Mouse (Mus musculus): ENCODE measurements around the gene Bcl11b. TPM values are rescaled to one million over a fixed set of nuclear protein-coding genes. Genes with fewer than 3 reads are reported as not detected.
A peak's percentile ranks its signal among the peaks of the same experiment; 100 is the strongest.

Bcl11b gene
- polyA plus RNA-seq, 1 experiment from 2014 or later: 2.6 TPM

DNA sequence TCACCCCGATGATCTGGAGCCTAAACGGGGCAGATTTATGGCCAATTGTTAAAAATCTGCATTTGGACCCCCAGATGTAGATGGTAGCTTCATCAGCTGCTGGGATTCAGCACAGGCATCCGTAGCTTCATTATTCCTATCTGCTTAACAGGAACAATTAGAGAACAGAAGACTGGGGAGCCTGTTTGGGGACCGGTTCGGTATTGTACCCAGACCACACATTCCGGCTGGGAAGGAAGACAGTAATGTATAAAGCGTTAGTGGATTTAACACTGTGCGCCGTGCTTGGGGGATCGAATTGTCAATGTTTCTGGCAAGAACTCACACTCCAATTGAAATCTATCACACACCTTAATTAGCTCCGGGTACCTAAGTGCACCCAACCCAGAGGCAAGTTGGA, 6.9 kb upstream of the Bcl11b start:
- H3K27me3 ChIP-seq (ENCODE audit: control insufficient read depth, insufficient read depth, low read length): no peaks in the 10 kb centered on the region; the same call in 1 of the 2 replicates
- no peaks in the 10 kb centered on the region for H3K9me3 ChIP-seq (replicated peaks; ENCODE audit: control insufficient read depth, low read length)
- ATAC-seq (ENCODE audit: insufficient read depth, low FRiP score): no peak
- H3K27ac ChIP-seq (ENCODE audit: low read length): no peak overlapping the region
- 81% methylated on average over 11 of the region's 11 CpGs for WGBS
- no peak overlapping the region for H3K9ac ChIP-seq (ENCODE audit: low read length)
- no peaks in the 10 kb centered on the region for H3K36me3 ChIP-seq (ENCODE audit: control insufficient read depth, insufficient read depth, low read length)
- no peaks in the 10 kb centered on the region; the same call in 1 of the 2 replicates for H3K4me1 ChIP-seq (ENCODE audit: control insufficient read depth, insufficient read depth, low read length)
- no peak overlapping the region for H3K4me2 ChIP-seq (ENCODE audit: low read depth, low read length)
- H3K4me3 ChIP-seq (replicated peaks; ENCODE audit: low read length): no peak overlapping the region

DNA sequence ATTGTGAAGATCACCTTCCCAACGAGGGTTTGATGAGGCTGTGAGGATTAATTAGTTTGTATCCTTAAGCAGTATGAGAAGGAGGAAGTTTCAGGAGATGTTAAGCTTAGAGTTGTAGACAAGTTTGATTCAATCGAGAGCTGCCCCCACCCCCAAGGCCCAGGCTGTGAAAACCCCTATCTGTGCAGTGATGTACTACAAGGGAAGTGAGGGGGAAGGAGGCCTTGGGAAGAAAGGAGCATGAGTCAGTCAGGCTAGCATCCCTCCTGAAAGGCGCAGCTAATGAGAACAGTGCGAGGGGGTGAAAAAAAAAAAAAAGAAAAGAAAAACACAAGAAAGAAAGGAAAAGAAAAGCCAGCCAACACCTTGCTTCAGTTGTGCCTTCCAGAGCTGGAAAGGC, 5.8 kb upstream of the Bcl11b start:
- no peak overlapping the region for H3K4me3 ChIP-seq (replicated peaks; ENCODE audit: low read length)
- ATAC-seq (ENCODE audit: insufficient read depth, low FRiP score): no peak
- no peaks in the 10 kb centered on the region for H3K9me3 ChIP-seq (replicated peaks; ENCODE audit: control insufficient read depth, low read length)
- no peaks in the 10 kb centered on the region for H3K36me3 ChIP-seq (ENCODE audit: control insufficient read depth, insufficient read depth, low read length)
- H3K4me1 ChIP-seq (ENCODE audit: control insufficient read depth, insufficient read depth, low read length): peaks cover 10% of the 10 kb centered on the region; the same call in 1 of the 2 replicates
- no peak overlapping the region for H3K9ac ChIP-seq (ENCODE audit: low read length)
- no peak overlapping the region for H3K4me2 ChIP-seq (ENCODE audit: low read depth, low read length)
- no peak overlapping the region for H3K27ac ChIP-seq (ENCODE audit: low read length)
- WGBS: 46% methylated on average over 4 of the region's 4 CpGs
- peaks cover 8% of the 10 kb centered on the region for H3K27me3 ChIP-seq (ENCODE audit: control insufficient read depth, insufficient read depth, low read length)

DNA sequence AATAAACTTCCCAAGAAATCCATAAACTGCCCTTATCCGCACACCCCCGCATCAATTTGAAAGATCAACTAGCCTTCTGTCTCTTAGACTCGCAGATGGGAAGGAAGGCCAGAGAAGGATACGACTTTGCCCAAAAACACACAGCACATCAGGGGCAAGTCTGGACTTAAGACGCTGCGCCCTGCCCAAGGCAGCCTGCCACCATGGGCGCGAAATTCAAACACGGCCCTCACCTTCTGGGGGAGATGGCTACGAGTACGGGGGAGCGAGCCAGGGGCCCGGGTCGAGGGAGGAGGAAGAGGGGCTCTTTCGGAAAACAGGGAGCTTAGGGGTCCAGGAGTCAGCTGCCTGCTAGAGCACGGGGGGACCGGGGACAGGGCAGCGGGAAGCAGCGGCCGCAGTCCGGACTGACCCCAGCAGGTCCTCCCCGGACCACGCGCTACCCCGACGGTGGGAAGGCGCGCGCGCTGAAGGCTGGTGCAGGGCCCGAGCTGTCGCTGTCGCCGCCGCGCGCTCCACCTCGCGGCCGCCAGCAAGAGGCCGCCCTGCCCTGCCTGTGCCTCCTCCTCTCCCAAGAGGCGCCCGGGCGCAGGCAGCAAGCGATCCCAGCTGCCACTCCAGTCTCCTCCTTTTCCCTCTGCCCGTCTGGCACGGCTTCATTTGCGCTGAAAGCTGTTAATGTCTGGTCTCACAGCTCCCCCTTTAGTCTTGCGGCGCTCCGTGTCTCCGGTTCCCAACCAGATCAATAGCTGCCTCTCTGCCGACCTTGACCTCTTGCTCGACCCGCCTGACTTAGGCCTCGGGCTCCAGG, 2.6 kb upstream of the Bcl11b start:
- Histone ChIP-seq H3K4me3 (replicated peaks; ENCODE audit: low read length) (peak overlapping the region; percentile 75), H3K9me3 (replicated peaks; ENCODE audit: control insufficient read depth, low read length) (no peaks in the 10 kb centered on the region), H3K27ac (ENCODE audit: low read length) (peak overlapping the region; percentile 54; the same call in 1 of the 2 replicates), H3K27me3 (ENCODE audit: control insufficient read depth, insufficient read depth, low read length) (peaks cover 8% of the 10 kb centered on the region), H3K9ac (ENCODE audit: low read length) (peak overlapping the region; percentile 62), H3K4me1 (ENCODE audit: control insufficient read depth, insufficient read depth, low read length) (peaks cover 10% of the 10 kb centered on the region; the same call in 1 of the 2 replicates), H3K36me3 (ENCODE audit: control insufficient read depth, insufficient read depth, low read length) (no peaks in the 10 kb centered on the region), H3K4me2 (ENCODE audit: low read depth, low read length) (peak overlapping the region; percentile 93)
- peak; percentile 78 for ATAC-seq (ENCODE audit: insufficient read depth, low FRiP score)
- WGBS: 1% methylated on average over 56 of the region's 56 CpGs

DNA sequence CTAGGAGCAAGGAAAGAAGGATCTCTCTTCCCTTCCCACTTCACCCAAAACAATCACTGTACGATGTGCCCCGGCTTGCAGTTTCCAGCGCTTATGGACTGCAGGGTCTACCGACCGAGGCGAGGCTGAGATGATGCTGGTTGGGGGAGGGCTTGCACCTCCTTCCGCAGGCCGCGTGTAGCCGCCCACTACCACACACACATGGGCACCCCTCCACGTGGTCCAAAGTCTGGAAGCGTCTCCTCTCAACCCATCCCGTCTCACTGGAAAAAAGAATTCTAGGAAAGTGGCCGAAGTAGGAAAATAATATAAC, 2.0 kb upstream of the Bcl11b start:
- H3K36me3 ChIP-seq (ENCODE audit: control insufficient read depth, insufficient read depth, low read length): no peaks in the 10 kb centered on the region
- WGBS: 8% methylated on average over 14 of the region's 14 CpGs

DNA sequence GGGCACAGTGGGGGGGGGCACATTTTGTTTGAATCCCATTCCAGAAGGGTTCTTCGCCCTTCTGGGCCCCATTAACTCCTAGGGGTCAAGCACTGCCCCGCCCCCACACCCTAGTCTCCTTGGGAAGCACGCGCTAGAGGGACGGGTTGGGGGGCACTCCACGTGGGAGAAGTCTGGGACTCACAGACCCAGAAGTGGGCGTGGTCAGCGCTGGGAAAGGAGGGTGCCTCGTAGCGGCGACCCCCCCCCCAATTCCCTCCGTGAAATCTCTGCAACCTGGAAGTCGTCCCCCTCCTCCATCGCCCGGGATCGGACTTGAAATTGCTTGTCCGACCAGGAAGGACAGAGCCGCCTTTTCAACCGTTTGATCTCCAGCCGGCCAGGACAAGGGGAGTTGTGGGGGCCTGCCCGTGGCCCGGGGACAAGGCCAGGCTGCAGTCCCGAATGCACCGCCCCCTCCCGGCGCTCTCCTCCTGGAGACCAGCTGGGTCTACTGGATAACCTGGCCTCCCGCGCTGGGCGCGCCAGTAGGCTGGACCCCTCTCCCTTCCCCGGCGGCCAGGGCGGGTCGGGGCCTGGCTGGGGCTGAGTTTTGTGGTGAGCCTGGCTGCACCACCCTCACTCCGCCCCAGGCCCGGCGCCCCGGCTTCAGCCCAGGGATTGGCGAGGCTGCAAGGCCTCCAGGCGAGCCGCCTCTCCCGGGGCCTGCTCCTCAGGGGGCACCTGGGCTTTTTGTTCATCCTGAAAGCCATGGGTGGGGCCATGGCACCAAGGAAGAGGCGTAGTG, 1.5 kb upstream of the Bcl11b start:
- peaks cover 11% of the 10 kb centered on the region for H3K27me3 ChIP-seq (ENCODE audit: control insufficient read depth, insufficient read depth, low read length)
- H3K36me3 ChIP-seq (ENCODE audit: control insufficient read depth, insufficient read depth, low read length): no peaks in the 10 kb centered on the region
- peaks cover 10% of the 10 kb centered on the region; the same call in 1 of the 2 replicates for H3K4me1 ChIP-seq (ENCODE audit: control insufficient read depth, insufficient read depth, low read length)
- WGBS: 3% methylated on average over 43 of the region's 43 CpGs
- peak overlapping the region; percentile 41 for H3K9ac ChIP-seq (ENCODE audit: low read length)
- no peaks in the 10 kb centered on the region for H3K9me3 ChIP-seq (replicated peaks; ENCODE audit: control insufficient read depth, low read length)
- H3K27ac ChIP-seq (ENCODE audit: low read length): peak overlapping the region; percentile 94
- H3K4me2 ChIP-seq (ENCODE audit: low read depth, low read length): peak overlapping the region; percentile 93
- peak overlapping the region; percentile 75 for H3K4me3 ChIP-seq (replicated peaks; ENCODE audit: low read length)
- ATAC-seq (ENCODE audit: insufficient read depth, low FRiP score): peak; percentile 34; the same call in 1 of the 2 replicates

More for the DNA sequence above, 2.0 kb upstream of the Bcl11b start:
- peak overlapping the region; percentile 41; the same call in 1 of the 2 replicates for H3K9ac ChIP-seq (ENCODE audit: low read length)
- H3K4me3 ChIP-seq (replicated peaks; ENCODE audit: low read length): peak overlapping the region; percentile 75
- peaks cover 8% of the 10 kb centered on the region for H3K27me3 ChIP-seq (ENCODE audit: control insufficient read depth, insufficient read depth, low read length)
- H3K27ac ChIP-seq (ENCODE audit: low read length): peak overlapping the region; percentile 94
- no peak for ATAC-seq (ENCODE audit: insufficient read depth, low FRiP score)
- no peaks in the 10 kb centered on the region for H3K9me3 ChIP-seq (replicated peaks; ENCODE audit: control insufficient read depth, low read length)
- H3K4me2 ChIP-seq (ENCODE audit: low read depth, low read length): peak overlapping the region; percentile 93
- H3K4me1 ChIP-seq (ENCODE audit: control insufficient read depth, insufficient read depth, low read length): peaks cover 10% of the 10 kb centered on the region; the same call in 1 of the 2 replicates

DNA sequence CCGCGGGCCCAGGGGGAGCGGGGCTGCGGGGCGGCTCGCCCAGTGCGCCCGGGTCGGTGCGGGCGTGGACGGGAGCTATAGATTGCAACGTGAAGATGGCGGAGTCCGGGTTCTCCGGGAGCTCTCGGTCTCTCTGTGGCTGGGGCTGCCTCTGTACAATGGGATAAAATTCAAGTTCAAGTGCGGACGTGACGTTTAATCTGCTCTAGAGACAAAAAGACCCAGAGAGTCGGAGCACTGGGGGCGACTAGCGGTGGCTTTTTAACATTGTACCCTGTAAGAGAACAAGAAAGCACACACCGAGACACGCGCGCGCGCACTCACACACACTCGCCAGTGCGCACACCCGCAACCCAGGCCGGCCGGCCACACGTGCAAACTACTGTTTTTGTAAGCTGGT, 526 bp upstream of the Bcl11b start:
- peaks cover 10% of the 10 kb centered on the region; the same call in 1 of the 2 replicates for H3K4me1 ChIP-seq (ENCODE audit: control insufficient read depth, insufficient read depth, low read length)
- peak overlapping the region; percentile 93 for H3K4me2 ChIP-seq (ENCODE audit: low read depth, low read length)
- H3K4me3 ChIP-seq (replicated peaks; ENCODE audit: low read length): peak overlapping the region; percentile 75
- H3K27me3 ChIP-seq (ENCODE audit: control insufficient read depth, insufficient read depth, low read length): peaks cover 12% of the 10 kb centered on the region
- peak overlapping the region; percentile 94 for H3K27ac ChIP-seq (ENCODE audit: low read length)
- H3K9ac ChIP-seq (ENCODE audit: low read length): peak overlapping the region; percentile 88
- WGBS: under 1% methylated on average over 35 of the region's 35 CpGs
- no peaks in the 10 kb centered on the region for H3K36me3 ChIP-seq (ENCODE audit: control insufficient read depth, insufficient read depth, low read length)
- peak; percentile 73 for ATAC-seq (ENCODE audit: insufficient read depth, low FRiP score)
- H3K9me3 ChIP-seq (replicated peaks; ENCODE audit: control insufficient read depth, low read length): no peaks in the 10 kb centered on the region

DNA sequence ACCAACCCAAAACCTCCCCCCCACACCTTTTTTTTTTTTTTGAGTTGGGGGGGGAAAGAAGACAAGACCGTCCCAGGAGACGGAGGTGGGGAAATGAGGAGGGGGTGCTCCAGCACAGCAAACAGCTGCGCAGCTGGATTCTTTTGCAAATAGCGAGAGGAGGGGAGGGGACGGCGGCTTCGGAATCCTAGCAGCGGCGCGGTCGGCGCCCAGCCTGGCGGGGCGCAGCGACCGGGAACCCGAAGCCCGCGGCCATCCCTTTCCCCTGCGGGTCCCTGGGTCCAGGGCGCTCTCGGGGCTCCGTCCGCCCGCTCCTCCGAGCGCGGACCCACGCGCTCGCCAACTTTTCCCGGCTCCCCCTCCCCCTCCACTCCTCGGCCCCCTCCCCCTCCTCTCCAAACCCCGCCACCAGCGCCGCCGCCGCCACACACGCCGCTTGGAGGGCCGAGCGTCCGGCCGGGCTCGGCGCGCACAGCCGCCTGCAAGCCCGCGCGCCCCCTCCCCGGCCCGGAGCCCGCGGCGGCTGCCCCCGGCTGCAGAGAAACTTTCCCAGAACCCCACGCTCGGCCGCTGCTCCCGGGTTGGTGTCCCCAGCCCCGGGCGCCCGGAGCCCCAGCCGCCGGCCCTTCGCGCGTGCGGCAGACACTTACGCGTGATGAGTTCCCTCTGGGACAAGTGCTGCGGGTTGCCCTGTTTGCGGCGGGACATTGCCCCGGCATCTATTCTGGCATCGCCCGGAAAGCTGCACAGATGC, 789 bp downstream of the Bcl11b start:
- Histone ChIP-seq H3K4me3 (replicated peaks; ENCODE audit: low read length) (peak overlapping the region; percentile 75), H3K4me2 (ENCODE audit: low read depth, low read length) (peak overlapping the region; percentile 93), H3K4me1 (ENCODE audit: control insufficient read depth, insufficient read depth, low read length) (peaks cover 10% of the 10 kb centered on the region; the same call in 1 of the 2 replicates), H3K9me3 (replicated peaks; ENCODE audit: control insufficient read depth, low read length) (no peaks in the 10 kb centered on the region), H3K27ac (ENCODE audit: low read length) (peak overlapping the region; percentile 94; the same call in 1 of the 2 replicates), H3K27me3 (ENCODE audit: control insufficient read depth, insufficient read depth, low read length) (peaks cover 12% of the 10 kb centered on the region), H3K36me3 (ENCODE audit: control insufficient read depth, insufficient read depth, low read length) (no peaks in the 10 kb centered on the region), H3K9ac (ENCODE audit: low read length) (peak overlapping the region; percentile 88)
- ATAC-seq (ENCODE audit: insufficient read depth, low FRiP score): no peak
- WGBS: 1% methylated on average over 51 of the region's 78 CpGs

DNA sequence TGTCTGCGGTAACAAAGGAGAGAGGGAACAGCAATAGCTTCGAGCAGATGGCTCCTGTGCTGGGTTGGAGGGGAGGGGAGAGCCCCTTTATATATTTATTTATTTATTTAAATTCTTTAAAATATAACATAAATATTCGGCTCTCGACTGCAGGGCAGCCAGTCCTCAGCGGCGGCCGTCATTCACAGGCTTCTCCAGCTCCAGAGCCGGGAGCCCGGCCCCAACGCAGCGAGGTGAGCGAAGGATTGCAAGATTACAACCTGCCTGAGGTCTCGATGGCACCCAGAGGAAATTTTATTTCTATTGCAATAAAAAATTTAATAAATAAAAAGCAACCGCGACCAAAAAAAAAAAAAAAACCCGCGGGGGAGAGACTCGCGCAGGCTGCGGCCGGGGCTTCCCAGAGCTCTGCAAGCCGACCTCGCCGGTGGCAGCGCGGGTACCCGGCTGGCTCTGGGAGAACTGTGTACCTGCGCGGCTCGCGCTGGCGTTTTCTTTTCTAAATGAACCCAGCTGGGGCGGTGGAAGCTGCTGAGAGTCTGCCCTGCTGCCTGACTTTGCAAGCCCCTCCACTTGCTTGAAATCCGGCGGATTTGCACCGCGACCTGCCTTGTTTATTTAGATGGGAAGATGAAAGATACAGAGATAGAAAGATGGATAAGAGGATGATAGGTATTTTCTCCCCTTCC, 1.6 kb downstream of the Bcl11b start:
- Histone ChIP-seq H3K36me3 (ENCODE audit: control insufficient read depth, insufficient read depth, low read length) (no peaks in the 10 kb centered on the region), H3K27me3 (ENCODE audit: control insufficient read depth, insufficient read depth, low read length) (peaks cover 12% of the 10 kb centered on the region), H3K9me3 (replicated peaks; ENCODE audit: control insufficient read depth, low read length) (no peaks in the 10 kb centered on the region), H3K9ac (ENCODE audit: low read length) (peak overlapping the region; percentile 53), H3K4me3 (replicated peaks; ENCODE audit: low read length) (peak overlapping the region; percentile 75), H3K4me1 (ENCODE audit: control insufficient read depth, insufficient read depth, low read length) (peaks cover 10% of the 10 kb centered on the region; the same call in 1 of the 2 replicates), H3K27ac (ENCODE audit: low read length) (no peak overlapping the region), H3K4me2 (ENCODE audit: low read depth, low read length) (peak overlapping the region; percentile 93)
- WGBS: 6% methylated on average over 37 of the region's 37 CpGs
- no peak for ATAC-seq (ENCODE audit: insufficient read depth, low FRiP score)

All from stomach, embryonic 16.5 days (tissue).